Mouse (Mus musculus) forebrain, embryonic 11.5 days (tissue): ENCODE results near the gene Ctsr. TPM values are rescaled to one million over a fixed set of nuclear protein-coding genes. Genes with fewer than 3 reads are reported as not detected.
"Not testable (repeated sequence)": the region's sequence is repeated elsewhere in the genome, so short reads cannot be mapped to it uniquely, and the experiment has no call there.

Experiments
- ATAC-seq: fragments of 200-750 bp; cut with Nextera tagmentation; replicated peaks from 2 replicates; pipeline ENCODE4 v1.8.0; 2017; ENCODE audit warnings: moderate TSS enrichment; ENCODE audit not compliant: low FRiP score
- DNase-seq: peaks from one replicate; pipeline ENCODE4 v3.0.0-alpha.2; 2017; ENCODE audit warnings: low spot score
- H3K27ac ChIP-seq: fragments of 300-500 bp; sonication (generic); 2 replicates; pipeline ENCODE4 v1.5.1; 2014; ENCODE audit warnings: low read depth, low read length
- H3K27me3 ChIP-seq: fragments of 300-500 bp; sonication (generic); 2 replicates; pipeline ENCODE4 v1.6.1; 2014; ENCODE audit warnings: mild to moderate bottlenecking, low read length, mixed read lengths; ENCODE audit not compliant: control insufficient read depth, insufficient read depth
- H3K36me3 ChIP-seq: fragments of 300-500 bp; sonication (generic); 2 replicates; pipeline ENCODE4 v1.6.1; 2014; ENCODE audit warnings: mild to moderate bottlenecking, low read length, moderate library complexity, mixed read lengths; ENCODE audit not compliant: control insufficient read depth, insufficient read depth
- H3K4me1 ChIP-seq: fragments of 300-500 bp; sonication (generic); replicated peaks from 2 replicates; pipeline ENCODE4 v1.6.1; 2014; ENCODE audit warnings: low read length, mixed read lengths; ENCODE audit not compliant: control insufficient read depth, insufficient read depth
- H3K4me2 ChIP-seq: fragments of 300-500 bp; sonication (generic); 2 replicates; pipeline ENCODE4 v1.6.1; 2014; ENCODE audit warnings: low read depth, mild to moderate bottlenecking, low read length, moderate library complexity, mixed read lengths; ENCODE audit not compliant: severe bottlenecking
- H3K4me3 ChIP-seq: fragments of 300-500 bp; sonication (generic); 2 replicates; pipeline ENCODE4 v1.5.1; 2014; ENCODE audit warnings: low read depth, low read length
- H3K9ac ChIP-seq: fragments of 300-500 bp; sonication (generic); 2 replicates; pipeline ENCODE4 v1.6.1; 2014; ENCODE audit warnings: low read length
- H3K9me3 ChIP-seq: fragments of 300-500 bp; sonication (generic); 2 replicates; pipeline ENCODE4 v1.6.1; 2016; ENCODE audit warnings: low read length, mixed read lengths; ENCODE audit not compliant: control insufficient read depth
- WGBS: fragments of 180-500 bp; shearing (Covaris S2); extraction: QIAGEN DNeasy Blood & Tissue Kit; methylation state at CpG from one replicate; pipeline ENCODE4 v1.1.7; 2014; 5-methylcytosine and 5-hydroxymethylcytosine counted together
- polyA plus RNA-seq: library from polyadenylated mRNA; unstranded; fragments of >200 nt; fragmentation: Nextera tagmentation; extraction: Ambion mirVana; gene quantifications from 2 replicates; pipeline ENCODE4 v1.2.1, GENCODE M21; 2014

The Ctsr gene
- polyA plus RNA-seq = not detected in 2 replicates

- no peaks in the 10 kb centered on the region for H3K4me1 ChIP-seq
- H3K9me3 ChIP-seq = peaks cover 3% of the 10 kb centered on the region
- H3K36me3 ChIP-seq = no peaks in the 10 kb centered on the region
- H3K9ac ChIP-seq = no peak within 1 kb of the TSS
- H3K27ac ChIP-seq = no peak within 1 kb of the TSS
- DNase-seq = no peak
- no peak within 1 kb of the TSS for H3K4me3 ChIP-seq
- ATAC-seq = no peak
- H3K27me3 ChIP-seq = no peaks in the 10 kb centered on the region
- 87% methylated on average over 1 of the region's 1 CpGs for WGBS
- H3K4me2 ChIP-seq = no peak within 1 kb of the TSS
These were observed at the start of gene Ctsr for GRCm38 (mm10) chr13:61164156-61164555. Ctsr (minus strand) TSS chr13:61164256.

GRCm38 (mm10) chr13:61203310-61203709 lies 39.3 kb upstream of the Ctsr start, which contains the start of gene Cts6:
Cts6 (minus strand) TSS chr13:61203410.
- Histone ChIP-seq H3K9ac (no peak within 1 kb of the TSS), H3K27me3 (no peaks in the 10 kb centered on the region), H3K4me3 (no peak within 1 kb of the TSS), H3K4me2 (no peak within 1 kb of the TSS), H3K9me3 (peaks cover 14% of the 10 kb centered on the region), H3K36me3 (no peaks in the 10 kb centered on the region), H3K4me1 (no peaks in the 10 kb centered on the region), H3K27ac (no peak within 1 kb of the TSS)
- ATAC-seq (no peak), DNase-seq (no peak)
- 81% methylated on average over 3 of the region's 3 CpGs for WGBS

GRCm38 (mm10) chr13:61185151-61185933 lies 21.3 kb upstream of the Ctsr start:
- not testable (repeated sequence) for H3K4me2 ChIP-seq, H3K27me3 ChIP-seq, H3K36me3 ChIP-seq, H3K9me3 ChIP-seq, H3K9ac ChIP-seq, DNase-seq, ATAC-seq, H3K4me3 ChIP-seq, H3K4me1 ChIP-seq, H3K27ac ChIP-seq
- 84% methylated on average over 5 of the region's 5 CpGs for WGBS

- no peaks in the 10 kb centered on the region for H3K4me1 ChIP-seq
- ATAC-seq (no peak), DNase-seq (no peak)
- H3K36me3 ChIP-seq = no peaks in the 10 kb centered on the region
- H3K4me2 ChIP-seq = no peak overlapping the region
- no peak overlapping the region for H3K4me3 ChIP-seq
- H3K9me3 ChIP-seq = peaks cover 8% of the 10 kb centered on the region
- H3K27me3 ChIP-seq = no peaks in the 10 kb centered on the region
- H3K9ac ChIP-seq = no peak overlapping the region
- H3K27ac ChIP-seq = no peak overlapping the region
- WGBS = 87% methylated on average over 4 of the region's 4 CpGs
These were observed 566 bp upstream of the Ctsr start for GRCm38 (mm10) chr13:61164622-61165021.

Other genes starting within 250 kb of the Ctsr start
- gene Gm49393, start 228.7 kb downstream of the Ctsr start, polyA plus RNA-seq = not detected in 2 replicates
- 0.99 and 1.7 TPM in 2 replicates for gene Gm49391, start 227.7 kb downstream of the Ctsr start, polyA plus RNA-seq
- 12.0 and 13.3 TPM in 2 replicates for gene Ctla2a, start 227.6 kb downstream of the Ctsr start, polyA plus RNA-seq
- gene Tpbpa, start 222.3 kb downstream of the Ctsr start, polyA plus RNA-seq = not detected in 2 replicates
- not detected in 2 replicates for gene Ctsj, start 158.3 kb downstream of the Ctsr start, polyA plus RNA-seq
- not detected in 2 replicates for gene Ctsq, start 123.6 kb downstream of the Ctsr start, polyA plus RNA-seq
- gene Cts6, start 39.2 kb upstream of the Ctsr start, polyA plus RNA-seq = not detected in 2 replicates
- not detected in 2 replicates for gene Cts8, start 91.1 kb upstream of the Ctsr start, polyA plus RNA-seq
- not detected in 2 replicates for gene Gm49398, start 124.6 kb upstream of the Ctsr start, polyA plus RNA-seq
- not detected in 2 replicates for gene Cts7, start 193.9 kb upstream of the Ctsr start, polyA plus RNA-seq